Mouse (Mus musculus): Measurements from ENCODE around the gene Traf3ip3. TPM values are rescaled to one million over a fixed set of nuclear protein-coding genes. Genes with fewer than 3 reads are reported as not detected.

The Traf3ip3 gene
- total and polyA plus RNA-seq, 2 experiments = 0.65 to 0.88 TPM

GRCm38 (mm10) chr1:193130456-193130825 is 71.1 kb downstream of the Traf3ip3 start:
- H3K4me1 ChIP-seq (ENCODE audit: control insufficient read depth, insufficient read depth, low read length) = peaks cover 3% of the 10 kb centered on the region; the same call in 1 of the 2 replicates
- H3K4me3 ChIP-seq (ENCODE audit: insufficient read depth, low read depth, low read length) = no peak overlapping the region; the same call in 1 of the 2 replicates
- DNase-seq (ENCODE audit: extremely low read depth, low read depth, low spot score) = no peak
- H3K79me2 ChIP-seq (ENCODE audit: control insufficient read depth, insufficient read depth, low read length) = peaks cover 3% of the 10 kb centered on the region; the same call in 1 of the 2 replicates
- 0 out of 2 replicates have a peak, but pooled peaks cover 2% of the 10 kb centered on the region for H3K36me3 ChIP-seq (ENCODE audit: control insufficient read depth, insufficient read depth, low read length)
- H3K9ac ChIP-seq (ENCODE audit: low read depth, low read length) = no peak overlapping the region
- H3K27me3 ChIP-seq (ENCODE audit: control insufficient read depth, insufficient read depth, low read length) = no peaks in the 10 kb centered on the region
- 25% methylated on average over 11 of the region's 11 CpGs for WGBS
- no peak for TF ChIP-seq POLR2A (IDR thresholded peaks at IDR 0.05; ENCODE audit: extremely low read depth, insufficient read depth, low read length)
- no peak for TF ChIP-seq CTCF (IDR thresholded peaks at IDR 0.05; ENCODE audit: low read depth, low read length)
- no peak overlapping the region for H3K27ac ChIP-seq (replicated peaks; ENCODE audit: insufficient read depth, low read depth, low read length)

GRCm38 (mm10) chr1:193129786-193130455 is 71.6 kb downstream of the Traf3ip3 start, which contains the start of gene Diexf:
TSS of gene Diexf (minus strand) at chr1:193130272.
- WGBS = under 1% methylated on average over 61 of the region's 61 CpGs
- peak; percentile 98 for TF ChIP-seq CTCF (IDR thresholded peaks at IDR 0.05; ENCODE audit: low read depth, low read length)
- TF ChIP-seq POLR2A (IDR thresholded peaks at IDR 0.05; ENCODE audit: extremely low read depth, insufficient read depth, low read length) = peak; percentile 55; the same call in 1 of the 2 replicates
- H3K36me3 ChIP-seq (ENCODE audit: control insufficient read depth, insufficient read depth, low read length) = peaks cover 2% of the 10 kb centered on the region; the same call in 1 of the 2 replicates
- peak within 1 kb of the TSS; percentile 70 for H3K27ac ChIP-seq (replicated peaks; ENCODE audit: insufficient read depth, low read depth, low read length)
- peaks cover 3% of the 10 kb centered on the region; the same call in 1 of the 2 replicates for H3K4me1 ChIP-seq (ENCODE audit: control insufficient read depth, insufficient read depth, low read length)
- DNase-seq (ENCODE audit: extremely low read depth, low read depth, low spot score) = peak; percentile 93
- no peaks in the 10 kb centered on the region for H3K27me3 ChIP-seq (ENCODE audit: control insufficient read depth, insufficient read depth, low read length)
- H3K79me2 ChIP-seq (ENCODE audit: control insufficient read depth, insufficient read depth, low read length) = peaks cover 3% of the 10 kb centered on the region; the same call in 1 of the 2 replicates
- H3K4me3 ChIP-seq (ENCODE audit: insufficient read depth, low read depth, low read length) = peak within 1 kb of the TSS; percentile 74
- H3K9ac ChIP-seq (ENCODE audit: low read depth, low read length) = peak within 1 kb of the TSS; percentile 89

- H3K27me3 ChIP-seq (ENCODE audit: control insufficient read depth, insufficient read depth, low read length) = no peaks in the 10 kb centered on the region
- TF ChIP-seq CTCF (IDR thresholded peaks at IDR 0.05; ENCODE audit: low read depth, low read length) (no peak), POLR2A (IDR thresholded peaks at IDR 0.05; ENCODE audit: extremely low read depth, insufficient read depth, low read length) (no peak)
- H3K27ac ChIP-seq (replicated peaks; ENCODE audit: insufficient read depth, low read depth, low read length) = no peak overlapping the region
- H3K9ac ChIP-seq (ENCODE audit: low read depth, low read length) = peak overlapping the region; percentile 89
- no peak for DNase-seq (ENCODE audit: extremely low read depth, low read depth, low spot score)
- H3K36me3 ChIP-seq (ENCODE audit: control insufficient read depth, insufficient read depth, low read length) = peaks cover 2% of the 10 kb centered on the region; the same call in 1 of the 2 replicates
- H3K4me3 ChIP-seq (ENCODE audit: insufficient read depth, low read depth, low read length) = peak overlapping the region; percentile 74
- H3K79me2 ChIP-seq (ENCODE audit: control insufficient read depth, insufficient read depth, low read length) = peaks cover 3% of the 10 kb centered on the region; the same call in 1 of the 2 replicates
- WGBS = 13% methylated on average over 5 of the region's 5 CpGs
- H3K4me1 ChIP-seq (ENCODE audit: control insufficient read depth, insufficient read depth, low read length) = peaks cover 3% of the 10 kb centered on the region; the same call in 1 of the 2 replicates
These were observed 72.2 kb downstream of the Traf3ip3 start for GRCm38 (mm10) chr1:193129321-193129720.

GRCm38 (mm10) chr1:193128055-193128454 is 73.4 kb downstream of the Traf3ip3 start:
- H3K79me2 ChIP-seq (ENCODE audit: control insufficient read depth, insufficient read depth, low read length) = peaks cover 3% of the 10 kb centered on the region; the same call in 1 of the 2 replicates
- H3K27ac ChIP-seq (replicated peaks; ENCODE audit: insufficient read depth, low read depth, low read length) = no peak overlapping the region
- no peak overlapping the region for H3K4me3 ChIP-seq (ENCODE audit: insufficient read depth, low read depth, low read length)
- no peaks in the 10 kb centered on the region for H3K27me3 ChIP-seq (ENCODE audit: control insufficient read depth, insufficient read depth, low read length)
- peaks cover 11% of the 10 kb centered on the region for H3K36me3 ChIP-seq (ENCODE audit: control insufficient read depth, insufficient read depth, low read length)
- no peak for DNase-seq (ENCODE audit: extremely low read depth, low read depth, low spot score)
- no peak overlapping the region for H3K9ac ChIP-seq (ENCODE audit: low read depth, low read length)
- H3K4me1 ChIP-seq (ENCODE audit: control insufficient read depth, insufficient read depth, low read length) = peaks cover 3% of the 10 kb centered on the region; the same call in 1 of the 2 replicates
- no peak for TF ChIP-seq POLR2A (IDR thresholded peaks at IDR 0.05; ENCODE audit: extremely low read depth, insufficient read depth, low read length)
- TF ChIP-seq CTCF (IDR thresholded peaks at IDR 0.05; ENCODE audit: low read depth, low read length) = no peak
- WGBS = 91% methylated on average over 6 of the region's 6 CpGs

- Histone ChIP-seq H3K36me3 (ENCODE audit: control insufficient read depth, insufficient read depth, low read length) (peaks cover 27% of the 10 kb centered on the region), H3K4me3 (ENCODE audit: insufficient read depth, low read depth, low read length) (no peak overlapping the region), H3K79me2 (ENCODE audit: control insufficient read depth, insufficient read depth, low read length) (peaks cover 3% of the 10 kb centered on the region; the same call in 1 of the 2 replicates), H3K9ac (ENCODE audit: low read depth, low read length) (no peak overlapping the region), H3K27ac (replicated peaks; ENCODE audit: insufficient read depth, low read depth, low read length) (no peak overlapping the region), H3K27me3 (ENCODE audit: control insufficient read depth, insufficient read depth, low read length) (no peaks in the 10 kb centered on the region), H3K4me1 (ENCODE audit: control insufficient read depth, insufficient read depth, low read length) (peaks cover 3% of the 10 kb centered on the region; the same call in 1 of the 2 replicates)
- TF ChIP-seq POLR2A (IDR thresholded peaks at IDR 0.05; ENCODE audit: extremely low read depth, insufficient read depth, low read length) = no peak
- TF ChIP-seq CTCF (IDR thresholded peaks at IDR 0.05; ENCODE audit: low read depth, low read length) = no peak
- 71% methylated on average over 4 of the region's 4 CpGs for WGBS
- DNase-seq (ENCODE audit: extremely low read depth, low read depth, low spot score) = peak; percentile 13
These were observed 75.7 kb downstream of the Traf3ip3 start for GRCm38 (mm10) chr1:193125835-193126234.

Other genes with a start within 250 kb of the Traf3ip3 start
- gene Syt14, start 165.9 kb downstream of the Traf3ip3 start, total RNA-seq (2014; rRNA removed) = under 0.01 and 0.20 TPM in 2 replicates
- gene Syt14, start 165.9 kb downstream of the Traf3ip3 start, polyA plus RNA-seq (2012; rRNA removed) = not detected in 2 replicates
- gene Diexf, start 71.4 kb downstream of the Traf3ip3 start, total RNA-seq (2014; rRNA removed) = 5.2 and 6.2 TPM in 2 replicates
- gene Diexf, start 71.4 kb downstream of the Traf3ip3 start, polyA plus RNA-seq (2012; rRNA removed) = 8.0 and 11.0 TPM in 2 replicates
- gene Irf6, start 48.6 kb downstream of the Traf3ip3 start, total RNA-seq (2014; rRNA removed) = 33.4 and 38.0 TPM in 2 replicates
- 42.5 and 56.0 TPM in 2 replicates for gene Irf6, start 48.6 kb downstream of the Traf3ip3 start, polyA plus RNA-seq (2012; rRNA removed)
- gene A130010J15Rik, start 33.7 kb downstream of the Traf3ip3 start, total RNA-seq (2014; rRNA removed) = 8.1 and 8.7 TPM in 2 replicates
- gene A130010J15Rik, start 33.7 kb downstream of the Traf3ip3 start, polyA plus RNA-seq (2012; rRNA removed) = 2.7 and 3.5 TPM in 2 replicates
- 1.7 and 2.0 TPM in 2 replicates for gene Lamb3, start 6.0 kb upstream of the Traf3ip3 start, total RNA-seq (2014; rRNA removed)
- gene Lamb3, start 6.0 kb upstream of the Traf3ip3 start, polyA plus RNA-seq (2012; rRNA removed) = 1.6 and 2.4 TPM in 2 replicates
- 807 and 1,077 TPM in 2 replicates for gene Hsd11b1, start 62.4 kb upstream of the Traf3ip3 start, total RNA-seq (2014; rRNA removed)
- 826 and 1,028 TPM in 2 replicates for gene Hsd11b1, start 62.4 kb upstream of the Traf3ip3 start, polyA plus RNA-seq (2012; rRNA removed)
- 78.0 and 106 TPM in 2 replicates for gene G0s2, start 71.5 kb upstream of the Traf3ip3 start, total RNA-seq (2014; rRNA removed)
- gene G0s2, start 71.5 kb upstream of the Traf3ip3 start, polyA plus RNA-seq (2012; rRNA removed) = 179 and 444 TPM in 2 replicates
- not detected in 2 replicates for gene Camk1g, start 168.6 kb upstream of the Traf3ip3 start, total RNA-seq (2014; rRNA removed)
- not detected in 2 replicates for gene Camk1g, start 168.6 kb upstream of the Traf3ip3 start, polyA plus RNA-seq (2012; rRNA removed)

All from liver, adult 2 months (tissue).